Mouse (Mus musculus) intestine, embryonic 15.5 days (tissue): ENCODE results near the gene Dennd6b. TPM values are rescaled to one million over a fixed set of nuclear protein-coding genes. Genes with fewer than 3 reads are reported as not detected.

Source experiments
- ATAC-seq: fragments of 200-750 bp; cut with Nextera tagmentation; 2 replicates; pipeline ENCODE4 v1.8.0; 2017; ENCODE audit warnings: moderate TSS enrichment, moderate library complexity
- H3K27ac ChIP-seq: fragments of 300-500 bp; sonication (generic); 2 replicates; pipeline ENCODE4 v1.5.1; 2015; ENCODE audit warnings: mild to moderate bottlenecking, inconsistent platforms
- H3K27me3 ChIP-seq: fragments of 300-500 bp; sonication (generic); replicated peaks from 2 replicates; pipeline ENCODE4 v1.6.1; 2015; ENCODE audit warnings: inconsistent platforms
- H3K36me3 ChIP-seq: fragments of 300-500 bp; sonication (generic); 2 replicates; pipeline ENCODE4 v1.6.1; 2015; ENCODE audit warnings: inconsistent platforms
- H3K4me1 ChIP-seq: fragments of 300-500 bp; sonication (generic); replicated peaks from 2 replicates; pipeline ENCODE4 v1.6.1; 2015; ENCODE audit warnings: inconsistent platforms
- H3K4me2 ChIP-seq: fragments of 300-500 bp; sonication (generic); replicated peaks from 2 replicates; pipeline ENCODE4 v1.6.1; 2015; ENCODE audit warnings: mild to moderate bottlenecking, inconsistent platforms
- H3K4me3 ChIP-seq: fragments of 300-500 bp; sonication (generic); replicated peaks from 2 replicates; pipeline ENCODE4 v1.5.1; 2015; ENCODE audit warnings: inconsistent platforms
- H3K9ac ChIP-seq: fragments of 300-500 bp; sonication (generic); 2 replicates; pipeline ENCODE4 v1.6.1; 2015; ENCODE audit warnings: inconsistent platforms
- H3K9me3 ChIP-seq: fragments of 300-500 bp; sonication (generic); 2 replicates; pipeline ENCODE4 v1.6.1; 2016; ENCODE audit warnings: inconsistent platforms
- WGBS: fragments of 180-500 bp; shearing (Covaris S2); methylation state at CpG from one replicate; pipeline ENCODE4 v1.1.7; 2015; 5-methylcytosine and 5-hydroxymethylcytosine counted together
- polyA plus RNA-seq: library from polyadenylated mRNA; unstranded; fragments of >200 nt; fragmentation: Nextera tagmentation; extraction: Ambion mirVana; gene quantifications from 2 replicates; pipeline ENCODE4 v1.2.1, GENCODE M21; 2015

Dennd6b gene
- polyA plus RNA-seq, 1 experiment from 2014 or later, result 12.1 TPM

DNA sequence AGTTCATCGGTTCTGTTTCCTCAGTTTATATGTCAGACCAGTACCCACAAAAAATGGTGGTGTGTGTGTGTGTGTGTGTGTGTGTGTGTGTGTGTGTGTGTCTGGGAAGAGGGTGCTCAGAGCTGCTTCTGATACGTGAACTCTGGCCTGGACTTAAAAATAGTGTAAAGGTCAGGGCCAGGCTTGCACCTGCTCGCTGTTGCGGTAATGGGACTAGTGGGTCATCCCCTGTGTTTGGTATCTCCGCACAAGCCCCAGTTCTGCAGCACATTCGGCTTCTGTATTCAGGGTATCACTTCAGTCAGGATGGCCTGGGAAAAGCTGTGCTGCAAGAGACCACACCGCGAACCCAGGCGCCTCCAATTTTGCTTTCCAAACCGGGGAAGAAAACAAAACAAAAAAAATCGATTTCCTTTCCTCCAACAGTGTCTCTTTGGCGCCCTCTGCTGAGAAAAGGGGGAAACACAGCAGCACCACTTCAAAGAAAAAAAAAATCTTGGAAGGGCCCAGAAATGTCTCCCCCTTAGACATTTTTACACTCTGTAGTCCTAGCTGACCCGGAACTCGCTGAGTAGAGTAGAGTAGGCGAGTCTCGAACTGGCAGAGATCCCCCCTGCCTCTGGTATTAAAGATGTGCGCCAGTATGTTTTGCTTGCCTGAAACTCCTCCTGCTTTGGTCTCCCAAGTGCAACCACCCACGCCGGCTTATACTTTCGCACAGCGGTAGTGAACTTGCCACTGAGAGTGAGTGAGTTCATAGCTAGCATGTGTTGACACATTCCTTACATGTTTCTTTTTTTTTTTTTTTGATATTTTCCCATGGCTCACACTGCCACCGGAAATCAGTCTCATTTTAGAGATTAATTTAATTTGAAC is 13.8 kb upstream of the Dennd6b start:
- 17% methylated on average over 22 of the region's 22 CpGs for WGBS
- H3K4me2 ChIP-seq, result peak overlapping the region; percentile 63
- H3K4me3 ChIP-seq, result peak overlapping the region; percentile 34
- H3K27ac ChIP-seq, result peak overlapping the region; percentile 58
- H3K9ac ChIP-seq, result peak overlapping the region; percentile 43; the same call in 1 of the 2 replicates
- H3K27me3 ChIP-seq, result no peaks in the 10 kb centered on the region
- no peaks in the 10 kb centered on the region for H3K36me3 ChIP-seq
- peaks cover 9% of the 10 kb centered on the region; the same call in 1 of the 2 replicates for H3K4me1 ChIP-seq
- no peaks in the 10 kb centered on the region for H3K9me3 ChIP-seq
- peak; percentile 16 for ATAC-seq

DNA sequence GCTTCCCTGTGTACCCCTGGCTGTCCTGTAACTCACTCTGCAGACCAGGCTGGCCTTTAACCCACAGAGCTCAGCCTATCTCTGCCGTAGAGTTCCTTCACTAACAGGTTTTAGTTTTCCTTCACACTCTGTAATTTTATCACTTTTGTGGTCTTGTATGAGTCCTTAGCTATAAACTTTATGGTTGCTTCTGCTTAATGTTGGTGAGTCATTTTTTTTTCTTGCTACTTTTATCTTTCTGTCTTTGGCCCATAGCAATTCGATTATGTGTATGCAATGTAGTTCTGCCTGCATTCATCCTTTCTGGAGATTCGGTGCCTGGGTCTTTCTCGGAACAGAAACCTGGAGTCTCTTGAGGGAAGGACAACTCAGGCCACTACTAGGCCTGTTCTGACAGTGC is 11.2 kb upstream of the Dennd6b start:
- no peak overlapping the region for H3K4me3 ChIP-seq
- H3K9me3 ChIP-seq, result no peaks in the 10 kb centered on the region
- no peak overlapping the region for H3K9ac ChIP-seq
- no peaks in the 10 kb centered on the region for H3K36me3 ChIP-seq
- no peak for ATAC-seq
- peaks cover 6% of the 10 kb centered on the region; the same call in 1 of the 2 replicates for H3K4me1 ChIP-seq
- no peak overlapping the region for H3K4me2 ChIP-seq
- H3K27ac ChIP-seq, result no peak overlapping the region
- WGBS, result 71% methylated on average over 4 of the region's 4 CpGs
- H3K27me3 ChIP-seq, result no peaks in the 10 kb centered on the region

DNA sequence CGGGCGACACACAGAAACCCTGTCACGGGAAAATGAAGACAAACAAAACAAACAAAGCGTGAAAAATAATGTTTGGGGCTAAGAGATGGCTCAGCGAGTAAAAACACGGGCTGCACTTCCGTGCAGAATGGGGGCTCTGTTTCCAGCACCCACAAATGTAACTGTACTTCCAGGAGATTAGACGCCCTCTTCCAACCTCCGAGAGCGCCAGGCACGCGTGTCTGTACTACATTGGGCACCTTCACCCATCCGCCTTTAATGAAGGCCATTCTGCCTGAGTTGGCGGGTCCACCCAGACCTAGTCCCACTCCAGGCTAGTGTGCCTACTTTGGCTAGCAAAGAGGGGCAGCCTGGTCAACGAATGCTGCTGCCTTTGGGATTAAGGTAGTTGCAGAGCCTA is 760 bp upstream of the Dennd6b start:
- Histone ChIP-seq H3K36me3 (no peaks in the 10 kb centered on the region), H3K9me3 (no peaks in the 10 kb centered on the region), H3K9ac (peak overlapping the region; percentile 71), H3K27ac (0 out of 2 replicates have a peak overlapping the region, but pooled peaks have one; percentile 56), H3K4me2 (peak overlapping the region; percentile 82), H3K27me3 (no peaks in the 10 kb centered on the region), H3K4me3 (peak overlapping the region; percentile 59), H3K4me1 (peaks cover 14% of the 10 kb centered on the region)
- WGBS, result 65% methylated on average over 15 of the region's 15 CpGs
- no peak for ATAC-seq

- peak overlapping the region; percentile 71 for H3K9ac ChIP-seq
- ATAC-seq, result peak; percentile 98
- WGBS, result under 1% methylated on average over 25 of the region's 25 CpGs
- peak overlapping the region; percentile 92 for H3K27ac ChIP-seq
- H3K4me2 ChIP-seq, result peak overlapping the region; percentile 82
- peak overlapping the region; percentile 59 for H3K4me3 ChIP-seq
- no peaks in the 10 kb centered on the region for H3K36me3 ChIP-seq
- H3K27me3 ChIP-seq, result no peaks in the 10 kb centered on the region
- peaks cover 14% of the 10 kb centered on the region for H3K4me1 ChIP-seq
- H3K9me3 ChIP-seq, result no peaks in the 10 kb centered on the region
Measured at GRCm38 (mm10) chr15:89195690-89196312, 495 bp downstream of the Dennd6b start.

- peak overlapping the region; percentile 59 for H3K4me3 ChIP-seq
- no peak for ATAC-seq
- no peaks in the 10 kb centered on the region for H3K9me3 ChIP-seq
- H3K4me1 ChIP-seq, result peaks cover 14% of the 10 kb centered on the region
- H3K27me3 ChIP-seq, result no peaks in the 10 kb centered on the region
- 46% methylated on average over 6 of the region's 6 CpGs for WGBS
- H3K27ac ChIP-seq, result peak overlapping the region; percentile 92
- H3K9ac ChIP-seq, result peak overlapping the region; percentile 71
- H3K4me2 ChIP-seq, result peak overlapping the region; percentile 82
- H3K36me3 ChIP-seq, result no peaks in the 10 kb centered on the region
Measured at GRCm38 (mm10) chr15:89195261-89195681, 1.0 kb downstream of the Dennd6b start.

DNA sequence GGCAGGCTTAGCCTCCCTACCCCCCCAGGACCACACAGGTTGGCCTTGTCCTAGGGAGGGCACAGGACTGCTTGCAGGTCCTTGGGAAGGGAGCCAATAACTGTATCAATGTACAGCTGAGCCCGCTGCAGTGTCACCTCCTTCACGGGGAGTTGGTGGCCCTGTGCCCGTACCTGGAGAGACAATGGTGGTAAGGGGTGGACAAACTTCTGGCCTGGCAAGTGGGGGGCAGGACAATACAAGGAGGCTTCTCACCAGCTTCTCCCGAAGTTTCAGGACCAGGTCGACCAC is 11.4 kb downstream of the Dennd6b start:
- Histone ChIP-seq H3K27me3 (no peaks in the 10 kb centered on the region), H3K27ac (no peak overlapping the region), H3K4me3 (no peak overlapping the region), H3K4me1 (peaks cover 11% of the 10 kb centered on the region; the same call in 1 of the 2 replicates), H3K36me3 (no peaks in the 10 kb centered on the region), H3K9ac (no peak overlapping the region), H3K9me3 (no peaks in the 10 kb centered on the region), H3K4me2 (no peak overlapping the region)
- 85% methylated on average over 5 of the region's 5 CpGs for WGBS
- no peak for ATAC-seq

DNA sequence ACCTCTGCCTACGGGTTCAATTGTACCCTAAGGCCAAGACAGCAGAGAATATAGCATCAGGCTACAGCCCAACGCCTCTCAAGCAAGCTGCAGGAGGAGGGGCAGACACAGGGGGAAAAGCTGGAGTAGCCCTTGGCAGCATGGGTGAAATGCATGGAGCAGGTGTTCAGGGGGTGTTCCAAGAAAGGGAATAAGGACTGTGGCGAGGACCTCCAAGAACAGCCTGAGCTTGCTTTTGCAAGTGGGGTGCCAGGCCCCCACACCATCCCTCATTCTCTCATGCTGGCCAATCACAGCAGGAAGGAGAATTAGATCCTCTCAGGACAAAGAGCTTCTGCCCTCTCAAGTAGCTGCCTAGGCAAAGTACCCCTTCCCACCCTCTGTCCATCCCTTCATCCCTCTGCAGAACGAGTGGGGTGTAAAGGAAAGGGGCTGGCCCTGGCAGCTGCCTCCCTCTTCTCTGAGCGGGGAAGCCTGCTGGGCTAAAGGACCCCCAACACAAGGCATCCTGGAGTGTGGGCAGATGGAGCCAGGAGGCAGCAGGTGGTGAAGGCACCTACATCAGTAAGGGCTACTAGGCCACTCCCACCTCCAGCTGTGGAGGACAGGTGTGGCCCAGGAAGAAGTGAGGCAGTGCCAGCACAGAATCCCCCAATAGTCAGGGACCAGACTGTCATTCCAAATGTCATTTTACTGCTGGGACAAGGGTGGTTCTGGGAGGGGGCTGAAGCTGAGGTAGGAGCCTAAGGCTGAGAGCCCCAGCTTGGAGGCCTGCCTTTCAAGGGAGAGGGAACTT is 12.0 kb downstream of the Dennd6b start:
- Histone ChIP-seq H3K9ac (no peak overlapping the region), H3K4me2 (no peak overlapping the region), H3K36me3 (no peaks in the 10 kb centered on the region), H3K4me1 (peaks cover 11% of the 10 kb centered on the region; the same call in 1 of the 2 replicates), H3K9me3 (no peaks in the 10 kb centered on the region), H3K27ac (no peak overlapping the region), H3K27me3 (no peaks in the 10 kb centered on the region), H3K4me3 (no peak overlapping the region)
- 69% methylated on average over 5 of the region's 5 CpGs for WGBS
- ATAC-seq, result no peak

DNA sequence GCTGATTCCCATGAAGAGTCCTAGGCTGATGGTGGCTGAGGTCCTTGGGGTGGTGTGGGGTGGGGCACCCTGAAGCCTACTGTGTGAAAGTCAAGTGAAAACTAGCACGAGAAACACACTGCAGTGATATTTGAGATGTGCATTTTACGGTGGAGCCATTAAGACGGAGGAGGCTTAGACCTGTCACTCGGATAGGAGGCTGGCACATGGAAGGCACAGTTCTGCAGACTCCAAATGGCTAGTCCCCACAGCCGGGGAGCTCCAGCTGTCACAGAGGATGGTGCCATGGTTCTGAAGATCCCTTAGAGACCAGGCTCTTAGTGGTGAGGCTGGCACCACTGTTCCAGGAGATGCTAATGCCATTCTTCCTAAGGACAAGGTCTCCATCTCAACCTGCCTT is 13.5 kb downstream of the Dennd6b start:
- 0 out of 2 replicates have a peak overlapping the region, but pooled peaks have one; percentile 19 for H3K27ac ChIP-seq
- 65% methylated on average over 5 of the region's 5 CpGs for WGBS

GRCm38 (mm10) chr15:89182328-89182741 is 14.0 kb downstream of the Dennd6b start:
- ATAC-seq, result no peak
- no peak overlapping the region for H3K4me3 ChIP-seq
- H3K27me3 ChIP-seq, result no peaks in the 10 kb centered on the region
- peak overlapping the region; percentile 19; the same call in 1 of the 2 replicates for H3K27ac ChIP-seq
- no peak overlapping the region; the same call in 1 of the 2 replicates for H3K4me2 ChIP-seq
- no peak overlapping the region for H3K9ac ChIP-seq
- peaks cover 30% of the 10 kb centered on the region for H3K4me1 ChIP-seq
- 32% methylated on average over 6 of the region's 6 CpGs for WGBS
- H3K36me3 ChIP-seq, result no peaks in the 10 kb centered on the region
- no peaks in the 10 kb centered on the region for H3K9me3 ChIP-seq

More for the DNA sequence above, 13.5 kb downstream of the Dennd6b start:
- H3K4me3 ChIP-seq, result no peak overlapping the region
- no peaks in the 10 kb centered on the region for H3K27me3 ChIP-seq
- H3K36me3 ChIP-seq, result no peaks in the 10 kb centered on the region
- H3K9ac ChIP-seq, result no peak overlapping the region
- no peak for ATAC-seq
- peaks cover 25% of the 10 kb centered on the region for H3K4me1 ChIP-seq
- no peaks in the 10 kb centered on the region for H3K9me3 ChIP-seq
- H3K4me2 ChIP-seq, result no peak overlapping the region

DNA sequence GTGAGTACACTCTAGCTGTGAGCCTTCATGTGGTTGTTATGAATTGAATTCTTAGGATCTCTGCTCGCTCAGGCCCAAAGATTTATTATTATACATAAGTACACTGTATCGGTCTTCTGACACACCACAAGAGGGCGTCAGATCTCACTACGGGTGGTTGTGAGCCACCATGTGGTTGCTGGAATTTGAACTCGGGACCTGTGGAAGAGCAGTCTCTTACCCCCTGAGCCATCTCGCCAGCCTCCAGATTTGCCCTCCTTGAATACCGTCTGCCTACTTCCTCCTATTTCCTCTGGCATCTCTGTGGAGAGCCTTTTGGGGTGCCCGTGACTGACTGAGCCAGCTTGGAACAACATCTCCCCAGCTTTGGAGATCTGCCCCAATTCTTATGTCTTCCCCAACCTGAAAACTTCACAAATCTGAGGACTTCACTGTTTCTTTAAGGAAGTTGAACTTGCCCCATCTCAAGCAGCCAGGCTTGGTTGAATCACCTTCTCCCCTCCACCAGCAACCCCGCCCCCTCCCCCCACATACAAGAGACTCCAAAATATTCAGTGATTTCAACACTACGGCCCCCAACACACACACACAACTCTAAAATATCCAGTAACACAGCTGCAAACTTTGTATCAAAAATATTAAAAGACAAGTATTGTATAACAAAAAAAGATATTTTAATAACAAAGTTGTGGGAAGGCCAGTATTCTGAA is 14.6 kb downstream of the Dennd6b start:
- no peak overlapping the region for H3K9ac ChIP-seq
- no peaks in the 10 kb centered on the region for H3K27me3 ChIP-seq
- ATAC-seq, result no peak
- peak overlapping the region; percentile 85 for H3K4me3 ChIP-seq
- 66% methylated on average over 10 of the region's 10 CpGs for WGBS
- no peaks in the 10 kb centered on the region for H3K9me3 ChIP-seq
- H3K4me1 ChIP-seq, result peaks cover 37% of the 10 kb centered on the region
- H3K27ac ChIP-seq, result peak overlapping the region; percentile 93
- H3K36me3 ChIP-seq, result no peaks in the 10 kb centered on the region
- H3K4me2 ChIP-seq, result peak overlapping the region; percentile 90

GRCm38 (mm10) chr15:89180571-89181229 is 15.6 kb downstream of the Dennd6b start, which contains the start of gene Plxnb2:
Plxnb2 (minus strand) TSS chr15:89180788.
- peak within 1 kb of the TSS; percentile 90 for H3K4me2 ChIP-seq
- H3K27me3 ChIP-seq, result no peaks in the 10 kb centered on the region
- ATAC-seq, result peak; percentile 87
- H3K4me3 ChIP-seq, result peak within 1 kb of the TSS; percentile 85
- peaks cover 45% of the 10 kb centered on the region for H3K4me1 ChIP-seq
- peak within 1 kb of the TSS; percentile 93 for H3K27ac ChIP-seq
- H3K9me3 ChIP-seq, result no peaks in the 10 kb centered on the region
- no peaks in the 10 kb centered on the region for H3K36me3 ChIP-seq
- H3K9ac ChIP-seq, result peak within 1 kb of the TSS; percentile 80
- under 1% methylated on average over 63 of the region's 72 CpGs for WGBS
